Mouse (Mus musculus) Patski (cell line): Measurements from ENCODE around the gene Cnr2. TPM values are rescaled to one million over a fixed set of nuclear protein-coding genes. Genes with fewer than 3 reads are reported as not detected.

ENCODE experiments used
- ATAC-seq: fragments of 100-300 bp; one replicate; pipeline ENCODE4 v1.8.0; 2021
- CTCF ChIA-PET: fragments of 350-600 bp; sonication (Branson Sonifier 250); formaldehyde crosslinking; loops from one replicate; lab custom pipeline; 2022; ENCODE audit warnings: inconsistent platforms; lab: Charles Lee
- POLR2A ChIA-PET: fragments of 350-600 bp; sonication (Branson Sonifier 250); formaldehyde crosslinking; loops from one replicate; lab custom pipeline; 2022; ENCODE audit warnings: antibody characterized with exemption, inconsistent platforms; lab: Charles Lee
- DNase-seq: peaks from one replicate; pipeline ENCODE4 v3.0.0-alpha.2; 2011; ENCODE audit warnings: low read depth, low spot score
- H3K27me3 ChIP-seq: fragments of 371-371 bp; one replicate; pipeline ENCODE4 v1.5.1; 2021
- CTCF ChIP-seq: fragments of 100-300 bp; IDR thresholded peaks from one replicate; pipeline ENCODE4 v1.5.1; 2021
- in situ Hi-C: fragments of 300-500 bp; cut with MboI; formaldehyde crosslinking; loops from 3 replicates; pipeline ENCODE4 v1.11.1; 2018; ENCODE audit warnings: low pct_unique_long_range_greater_than_20kb, mixed read lengths
- polyA plus RNA-seq: library from polyadenylated mRNA; unstranded; gene quantifications from one replicate; pipeline ENCODE4 v1.2.3, GENCODE M21; 2021

The Cnr2 gene
- polyA plus RNA-seq, 1 experiment from 2014 or later: 0.03 TPM

DNA sequence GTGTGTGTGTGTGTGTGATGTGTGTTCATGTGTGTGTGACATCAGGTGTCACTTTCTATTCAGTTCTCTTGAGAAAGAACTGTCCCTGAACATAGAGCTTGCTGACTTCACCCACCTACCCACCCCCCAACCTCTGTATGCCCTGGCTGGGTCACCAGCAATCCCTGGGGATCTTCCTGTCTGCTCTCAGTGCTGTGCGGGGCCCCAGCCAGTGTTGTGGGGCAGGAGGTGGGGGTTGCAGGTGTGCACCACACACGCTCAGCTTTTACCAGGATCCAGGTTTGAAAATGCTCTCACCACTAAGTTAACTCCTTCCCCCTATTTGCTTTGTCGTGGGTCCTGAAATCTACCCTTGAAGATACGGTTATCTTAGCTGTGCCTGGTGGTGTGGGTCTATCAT, 9.0 kb upstream of the Cnr2 start:
- CTCF ChIA-PET: no interaction called here
- no peak for TF ChIP-seq CTCF

GRCm38 (mm10) chr4:135888448-135889057, 6.6 kb upstream of the Cnr2 start:
- POLR2A ChIA-PET: no interaction called here
- CTCF ChIA-PET: no interaction called here
- TF ChIP-seq CTCF: no peak
- no peak for ATAC-seq
- DNase-seq: no peak
- H3K27me3 ChIP-seq: no peaks in the 10 kb centered on the region
- in situ Hi-C loops: no loop called here

More for the DNA sequence above, 9.0 kb upstream of the Cnr2 start:
- in situ Hi-C loops: no loop called here
- no peaks in the 10 kb centered on the region for H3K27me3 ChIP-seq
- ATAC-seq (no peak), DNase-seq (no peak)
- POLR2A ChIA-PET: no interaction called here

- ATAC-seq: no peak
- no peak for TF ChIP-seq CTCF
- CTCF ChIA-PET: interaction anchor here (1.1 kb wide), 1 partner anchor 10 kb away, joined by 3 read pairs; no protein-coding TSS in a partner anchor
- DNase-seq: no peak
- in situ Hi-C loops: no loop called here
- no peaks in the 10 kb centered on the region for H3K27me3 ChIP-seq
- POLR2A ChIA-PET: no interaction called here
Measured at GRCm38 (mm10) chr4:135889146-135889883, 5.9 kb upstream of the Cnr2 start.

- no peak for DNase-seq
- H3K27me3 ChIP-seq: no peaks in the 10 kb centered on the region
- in situ Hi-C loops: no loop called here
- CTCF ChIA-PET: interaction anchor here (1.1 kb wide), 1 partner anchor 9 kb away, joined by 3 read pairs; no protein-coding TSS in a partner anchor
- TF ChIP-seq CTCF: peak; percentile 53
- no peak for ATAC-seq
- POLR2A ChIA-PET: no interaction called here
Measured at GRCm38 (mm10) chr4:135889884-135890283, 5.3 kb upstream of the Cnr2 start.

- no peak for TF ChIP-seq CTCF
- in situ Hi-C loops: no loop called here
- H3K27me3 ChIP-seq: no peaks in the 10 kb centered on the region
- CTCF ChIA-PET: no interaction called here
- ATAC-seq (no peak), DNase-seq (no peak)
- POLR2A ChIA-PET: no interaction called here
Measured at GRCm38 (mm10) chr4:135891539-135891938, 3.7 kb upstream of the Cnr2 start.

- no peak for ATAC-seq
- in situ Hi-C loops: no loop called here
- DNase-seq: no peak
- ChIA-PET CTCF (interaction anchor here (0.9 to 1.5 kb wide), 3 partner anchors 27 to 92 kb away, joined by 3 to 4 read pairs (median 3); partner anchors contain the start of gene Fuca1), POLR2A (no interaction called here)
- no peak for TF ChIP-seq CTCF
- no peaks in the 10 kb centered on the region for H3K27me3 ChIP-seq
Measured at GRCm38 (mm10) chr4:135892884-135893283, 2.3 kb upstream of the Cnr2 start.

GRCm38 (mm10) chr4:135896157-135896556, 963 bp downstream of the Cnr2 start:
- DNase-seq: no peak
- no peaks in the 10 kb centered on the region for H3K27me3 ChIP-seq
- CTCF ChIA-PET: no interaction called here
- no peak for ATAC-seq
- in situ Hi-C loops: no loop called here
- POLR2A ChIA-PET: no interaction called here
- TF ChIP-seq CTCF: no peak

DNA sequence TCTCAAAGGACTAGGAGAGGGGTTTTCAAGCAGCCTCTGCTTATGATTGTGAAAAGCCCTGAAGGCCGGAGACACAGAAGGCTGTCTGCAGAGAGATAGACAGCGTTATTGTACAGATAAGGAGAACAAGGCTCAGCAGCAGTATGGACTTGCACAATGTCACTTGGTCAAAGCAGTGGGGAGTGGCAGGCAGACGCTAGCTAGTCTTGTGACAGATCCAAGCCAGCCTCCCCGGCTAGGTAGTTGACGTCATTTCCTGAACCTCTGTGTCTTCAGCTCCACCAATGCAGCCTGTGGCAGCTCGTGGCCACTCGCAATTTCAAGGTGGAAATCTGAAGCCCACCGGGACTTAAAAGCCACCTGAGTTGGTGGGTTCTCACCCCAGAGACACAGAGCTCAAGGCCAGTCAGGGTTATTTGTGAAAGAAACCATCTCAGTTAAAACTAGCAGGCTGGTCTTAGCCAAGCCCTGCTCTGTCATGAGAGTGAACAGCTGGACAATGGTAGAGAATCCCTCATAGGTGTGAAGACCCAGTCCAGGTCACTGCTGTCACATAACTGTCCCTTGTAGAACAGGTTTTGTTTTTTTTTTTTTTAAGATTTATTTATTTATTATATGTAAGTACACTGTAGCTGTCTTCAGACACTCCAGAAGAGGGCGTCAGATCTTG, 3.3 kb downstream of the Cnr2 start:
- ChIA-PET POLR2A (no interaction called here), CTCF (interaction anchor here (0.5 to 2.4 kb wide), 2 partner anchors 9 to 22 kb away, joined by 3 to 8 read pairs; partner anchors contain the start of gene Fuca1)
- no peak for ATAC-seq
- DNase-seq: no peak
- no peaks in the 10 kb centered on the region for H3K27me3 ChIP-seq
- no peak for TF ChIP-seq CTCF
- in situ Hi-C loops: no loop called here

- no peak for TF ChIP-seq CTCF
- in situ Hi-C loops: no loop called here
- DNase-seq (no peak), ATAC-seq (no peak)
- ChIA-PET CTCF (interaction anchor here (0.5 to 2.4 kb wide), 2 partner anchors 9 to 21 kb away, joined by 3 to 8 read pairs; partner anchors contain the start of gene Fuca1), POLR2A (no interaction called here)
- H3K27me3 ChIP-seq: no peaks in the 10 kb centered on the region
Measured at GRCm38 (mm10) chr4:135899050-135899448, 3.9 kb downstream of the Cnr2 start.

DNA sequence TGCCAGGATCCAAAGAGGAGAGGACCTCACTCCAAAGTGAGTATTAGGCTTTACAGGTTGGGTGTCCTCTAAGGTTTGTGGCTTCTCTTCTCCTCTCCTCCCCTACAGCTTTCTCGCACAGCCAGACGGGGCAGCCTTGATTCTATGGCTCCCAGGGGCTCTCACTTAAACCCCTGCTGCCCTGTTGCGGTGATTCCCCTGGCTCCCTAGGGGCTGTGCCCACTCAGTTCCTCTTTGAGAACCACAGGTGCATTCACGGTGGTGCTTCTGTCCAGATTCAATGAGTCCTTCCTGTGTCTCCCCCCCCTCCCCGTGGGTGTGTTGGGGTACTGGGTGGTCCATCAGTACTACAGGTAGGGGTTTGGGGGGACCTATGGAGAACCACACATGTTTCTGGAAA, 4.8 kb downstream of the Cnr2 start:
- DNase-seq (no peak), ATAC-seq (no peak)
- in situ Hi-C loops: loop anchor here (25.0 kb wide), 1 partner anchor 388 kb away; no protein-coding TSS in a partner anchor
- ChIA-PET POLR2A (no interaction called here), CTCF (no interaction called here)
- TF ChIP-seq CTCF: no peak
- no peaks in the 10 kb centered on the region for H3K27me3 ChIP-seq
